Mouse (Mus musculus) spleen, adult 18-20 months (tissue): ENCODE results near the gene Srsf4.

Experiments
- DNase-seq, 2 experiments: peaks; one replicate each; pipeline ENCODE4 v3.0.0; 2022; ENCODE audit warnings: mixed read lengths in 2 of 2

Srsf4 gene

GRCm38 (mm10) chr4:131916425-131916824 lies 43.0 kb downstream of the Srsf4 start:
- DNase-seq, result peak; percentile 50 to 70

- no peak for DNase-seq
These were observed 43.7 kb downstream of the Srsf4 start for GRCm38 (mm10) chr4:131917010-131917555.

- DNase-seq, result no peak
These were observed 44.7 kb downstream of the Srsf4 start for GRCm38 (mm10) chr4:131918026-131918533.

GRCm38 (mm10) chr4:131918711-131919500 lies 45.5 kb downstream of the Srsf4 start:
- no peak for DNase-seq

- DNase-seq, result no peak
These were observed 46.2 kb downstream of the Srsf4 start for GRCm38 (mm10) chr4:131919506-131920140.

- DNase-seq, result no peak
These were observed 46.8 kb downstream of the Srsf4 start for GRCm38 (mm10) chr4:131920141-131920594.

- DNase-seq, result no peak
These were observed 47.4 kb downstream of the Srsf4 start for GRCm38 (mm10) chr4:131920595-131921351.

- DNase-seq, result no peak
These were observed 48.3 kb downstream of the Srsf4 start, which contains the start of gene Tmem200b for GRCm38 (mm10) chr4:131921461-131922346. Tmem200b (plus strand) TSS chr4:131921771.

- no peak for DNase-seq
These were observed 49.0 kb downstream of the Srsf4 start for GRCm38 (mm10) chr4:131922404-131922803.

- no peak for DNase-seq
These were observed 50.8 kb downstream of the Srsf4 start for GRCm38 (mm10) chr4:131924096-131924810.

GRCm38 (mm10) chr4:131929146-131929545 lies 55.7 kb downstream of the Srsf4 start:
- DNase-seq, result no peak

GRCm38 (mm10) chr4:131939459-131939858 lies 66.0 kb downstream of the Srsf4 start:
- no peak for DNase-seq

GRCm38 (mm10) chr4:131940846-131941245 lies 67.4 kb downstream of the Srsf4 start:
- no peak for DNase-seq

- DNase-seq, result no peak
These were observed 74.4 kb downstream of the Srsf4 start for GRCm38 (mm10) chr4:131947848-131948247.

- no peak for DNase-seq
These were observed 76.5 kb downstream of the Srsf4 start for GRCm38 (mm10) chr4:131949903-131950302.

- no peak for DNase-seq
These were observed 77.2 kb downstream of the Srsf4 start for GRCm38 (mm10) chr4:131950657-131951056.
